Mouse (Mus musculus) liver, adult (tissue): ENCODE results near the gene Zfp385a.

Experiments used
- GATA4 ChIP-seq: IDR thresholded peaks from 2 replicates; pipeline ENCODE4 v1.6.1; 2014; ENCODE audit warnings: mild to moderate bottlenecking, low read length; ENCODE audit not compliant: insufficient replicate concordance

The Zfp385a gene

GRCm38 (mm10) chr15:103339961-103340337 is at the start of gene Zfp385a:
TSS of gene Zfp385a (minus strand) at chr15:103340093.
- TF ChIP-seq GATA4: no peak

- no peak for TF ChIP-seq GATA4
Observed at GRCm38 (mm10) chr15:103388556-103389145, 48.8 kb upstream of the Zfp385a start.

GRCm38 (mm10) chr15:103383771-103384488 is 44.0 kb upstream of the Zfp385a start:
- TF ChIP-seq GATA4: no peak; the same call in 1 of the 2 replicates

- peak; percentile 82 for TF ChIP-seq GATA4
Observed at GRCm38 (mm10) chr15:103382795-103383406, 43.0 kb upstream of the Zfp385a start.

GRCm38 (mm10) chr15:103382075-103382474 is 42.2 kb upstream of the Zfp385a start:
- TF ChIP-seq GATA4: no peak

- TF ChIP-seq GATA4: no peak
Observed at GRCm38 (mm10) chr15:103378665-103379356, 38.9 kb upstream of the Zfp385a start.

GRCm38 (mm10) chr15:103377752-103378664 is 38.1 kb upstream of the Zfp385a start:
- no peak for TF ChIP-seq GATA4

GRCm38 (mm10) chr15:103376837-103377269 is 37.0 kb upstream of the Zfp385a start:
- no peak for TF ChIP-seq GATA4

GRCm38 (mm10) chr15:103375112-103375800 is 35.4 kb upstream of the Zfp385a start:
- TF ChIP-seq GATA4: no peak

GRCm38 (mm10) chr15:103372461-103372860 is 32.6 kb upstream of the Zfp385a start:
- no peak for TF ChIP-seq GATA4

GRCm38 (mm10) chr15:103371741-103372140 is 31.8 kb upstream of the Zfp385a start:
- no peak for TF ChIP-seq GATA4

- no peak for TF ChIP-seq GATA4
Observed at GRCm38 (mm10) chr15:103371208-103371607, 31.3 kb upstream of the Zfp385a start.

GRCm38 (mm10) chr15:103370462-103370861 is 30.6 kb upstream of the Zfp385a start:
- TF ChIP-seq GATA4: no peak

GRCm38 (mm10) chr15:103369123-103369522 is 29.2 kb upstream of the Zfp385a start:
- no peak for TF ChIP-seq GATA4
